Mouse (Mus musculus): ENCODE results near the gene Rnf181. TPM values are rescaled to one million over a fixed set of nuclear protein-coding genes. Genes with fewer than 3 reads are reported as not detected.

Gene Rnf181
- polyA plus RNA-seq, 2 experiments: 42.8 to 68.0 TPM

- no peak overlapping the region for H3K27ac ChIP-seq
Observed at GRCm38 (mm10) chr6:72354025-72354424, 12.7 kb downstream of the Rnf181 start.

GRCm38 (mm10) chr6:72352636-72353405 lies 13.9 kb downstream of the Rnf181 start:
- no peak overlapping the region for H3K27ac ChIP-seq
- TF ChIP-seq EP300 (IDR thresholded peaks at IDR 0.05; ENCODE audit: low read depth) (no peak), CTCF (IDR thresholded peaks at IDR 0.05; ENCODE audit: low read depth) (no peak)
- H3K4me3 ChIP-seq (ENCODE audit: insufficient read depth in 1 of 2, low read depth in 2 of 2, low read length in 2 of 2): no peak overlapping the region
- DNase-seq (ENCODE audit: low read depth in 3 of 3, low spot score in 3 of 3): no peak
- peaks cover 30% of the 10 kb centered on the region for H3K27me3 ChIP-seq (ENCODE audit: control insufficient read depth, insufficient read depth, low read length)
- H3K36me3 ChIP-seq (replicated peaks; ENCODE audit: control insufficient read depth, insufficient read depth, low read depth): peaks cover 23% of the 10 kb centered on the region
- no peaks in the 10 kb centered on the region for H3K9me3 ChIP-seq (ENCODE audit: control insufficient read depth, low read length)
- H3K9ac ChIP-seq (replicated peaks): no peak overlapping the region
- ATAC-seq (ENCODE audit: insufficient read depth): no peak
- peaks cover 21 to 37% of the 10 kb centered on the region in 2 experiments for H3K4me1 ChIP-seq (replicated peaks; ENCODE audit: control insufficient read depth in 2 of 2, insufficient read depth in 2 of 2, low read length in 1 of 2)
- peak overlapping the region; percentile 11; the same call in 1 of the 2 replicates for H3K4me2 ChIP-seq (ENCODE audit: low read depth)
- WGBS (ENCODE audit: insufficient replicate concordance): 57% methylated on average over 5 of the region's 5 CpGs

More at GRCm38 (mm10) chr6:72354025-72354424, 12.7 kb downstream of the Rnf181 start:
- ATAC-seq (ENCODE audit: insufficient read depth) (no peak), DNase-seq (ENCODE audit: low read depth in 3 of 3, low spot score in 3 of 3) (no peak)
- no peak overlapping the region for H3K4me3 ChIP-seq (ENCODE audit: insufficient read depth in 1 of 2, low read depth in 2 of 2, low read length in 2 of 2)
- peaks cover 18 to 34% of the 10 kb centered on the region in 2 experiments for H3K4me1 ChIP-seq (replicated peaks; ENCODE audit: control insufficient read depth in 2 of 2, insufficient read depth in 2 of 2, low read length in 1 of 2)
- H3K4me2 ChIP-seq (ENCODE audit: low read depth): no peak overlapping the region
- H3K27me3 ChIP-seq (ENCODE audit: control insufficient read depth, insufficient read depth, low read length): peaks cover 30% of the 10 kb centered on the region
- peaks cover 24% of the 10 kb centered on the region for H3K36me3 ChIP-seq (replicated peaks; ENCODE audit: control insufficient read depth, insufficient read depth, low read depth)
- no peaks in the 10 kb centered on the region for H3K9me3 ChIP-seq (ENCODE audit: control insufficient read depth, low read length)
- TF ChIP-seq CTCF (IDR thresholded peaks at IDR 0.05; ENCODE audit: low read depth): no peak
- no peak for TF ChIP-seq EP300 (IDR thresholded peaks at IDR 0.05; ENCODE audit: low read depth)
- H3K9ac ChIP-seq (replicated peaks): no peak overlapping the region
- WGBS (ENCODE audit: insufficient replicate concordance): 72% methylated on average over 1 of the region's 1 CpGs

DNA sequence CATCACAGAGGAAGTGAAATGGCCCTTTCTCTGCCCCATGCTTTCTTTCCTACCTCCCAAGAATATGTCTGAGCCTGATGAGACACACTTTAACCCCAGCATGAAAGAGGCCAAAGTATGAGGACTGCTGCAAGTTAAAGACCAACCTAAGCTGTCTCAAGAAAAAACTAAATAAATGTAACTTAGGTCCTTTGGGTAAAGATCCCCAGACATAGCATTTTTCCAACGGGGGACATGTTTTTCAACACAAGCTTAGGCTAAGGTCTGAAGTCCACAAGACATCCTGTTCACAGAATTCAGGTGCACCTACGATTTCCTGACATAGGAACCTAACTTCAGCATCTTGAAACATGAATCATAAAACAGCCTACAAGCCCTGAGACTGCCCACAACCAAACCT lies 16.5 kb downstream of the Rnf181 start:
- TF ChIP-seq CTCF (IDR thresholded peaks at IDR 0.05; ENCODE audit: low read depth) (no peak), EP300 (IDR thresholded peaks at IDR 0.05; ENCODE audit: low read depth) (no peak)
- H3K9ac ChIP-seq (replicated peaks): no peak overlapping the region
- peaks cover 23% of the 10 kb centered on the region for H3K36me3 ChIP-seq (replicated peaks; ENCODE audit: control insufficient read depth, insufficient read depth, low read depth)
- H3K4me1 ChIP-seq (replicated peaks; ENCODE audit: control insufficient read depth in 2 of 2, insufficient read depth in 2 of 2, low read length in 1 of 2): peaks cover 29 to 42% of the 10 kb centered on the region in 2 experiments
- no peak for DNase-seq (ENCODE audit: low read depth in 3 of 3, low spot score in 3 of 3)
- no peaks in the 10 kb centered on the region for H3K9me3 ChIP-seq (ENCODE audit: control insufficient read depth, low read length)
- no peak overlapping the region for H3K4me2 ChIP-seq (ENCODE audit: low read depth)
- ATAC-seq (ENCODE audit: insufficient read depth): no peak
- peaks cover 15% of the 10 kb centered on the region for H3K27me3 ChIP-seq (ENCODE audit: control insufficient read depth, insufficient read depth, low read length)
- H3K27ac ChIP-seq: no peak overlapping the region
- 75% methylated on average over 2 of the region's 2 CpGs for WGBS (ENCODE audit: insufficient replicate concordance)
- H3K4me3 ChIP-seq (ENCODE audit: insufficient read depth in 1 of 2, low read depth in 2 of 2, low read length in 2 of 2): no peak overlapping the region

- ATAC-seq (ENCODE audit: insufficient read depth) (no peak), DNase-seq (ENCODE audit: low read depth in 3 of 3, low spot score in 3 of 3) (no peak)
- no peak for TF ChIP-seq CTCF (IDR thresholded peaks at IDR 0.05; ENCODE audit: low read depth)
- TF ChIP-seq EP300 (IDR thresholded peaks at IDR 0.05; ENCODE audit: low read depth): no peak
- Histone ChIP-seq H3K4me3 (ENCODE audit: insufficient read depth in 1 of 2, low read depth in 2 of 2, low read length in 2 of 2) (peak overlapping the region; percentile 15 to 85; a peak in 2 of 4 replicates), H3K27me3 (ENCODE audit: control insufficient read depth, insufficient read depth, low read length) (no peaks in the 10 kb centered on the region; the same call in 1 of the 2 replicates), H3K9me3 (ENCODE audit: control insufficient read depth, low read length) (no peaks in the 10 kb centered on the region), H3K9ac (replicated peaks) (peak overlapping the region; percentile 88), H3K4me2 (ENCODE audit: low read depth) (peak overlapping the region; percentile 99), H3K36me3 (replicated peaks; ENCODE audit: control insufficient read depth, insufficient read depth, low read depth) (peaks cover 23% of the 10 kb centered on the region), H3K4me1 (replicated peaks; ENCODE audit: control insufficient read depth in 2 of 2, insufficient read depth in 2 of 2, low read length in 1 of 2) (peaks cover 32 to 37% of the 10 kb centered on the region in 2 experiments), H3K27ac (no peak overlapping the region; the same call in 1 of the 2 replicates)
- WGBS (ENCODE audit: insufficient replicate concordance): 72% methylated on average over 10 of the region's 10 CpGs
Observed at GRCm38 (mm10) chr6:72348411-72348810, 18.3 kb downstream of the Rnf181 start.

- Histone ChIP-seq H3K4me3 (ENCODE audit: insufficient read depth in 1 of 2, low read depth in 2 of 2, low read length in 2 of 2) (peak within 1 kb of the TSS; percentile 84 to 85), H3K27me3 (ENCODE audit: control insufficient read depth, insufficient read depth, low read length) (no peaks in the 10 kb centered on the region), H3K4me2 (ENCODE audit: low read depth) (peak within 1 kb of the TSS; percentile 99), H3K27ac (peak within 1 kb of the TSS; percentile 70), H3K9ac (replicated peaks) (peak within 1 kb of the TSS; percentile 88), H3K9me3 (ENCODE audit: control insufficient read depth, low read length) (no peaks in the 10 kb centered on the region), H3K4me1 (replicated peaks; ENCODE audit: control insufficient read depth in 2 of 2, insufficient read depth in 2 of 2, low read length in 1 of 2) (peaks cover 32 to 38% of the 10 kb centered on the region in 2 experiments), H3K36me3 (replicated peaks; ENCODE audit: control insufficient read depth, insufficient read depth, low read depth) (peaks cover 23% of the 10 kb centered on the region)
- ATAC-seq (ENCODE audit: insufficient read depth) (peak; percentile 62), DNase-seq (ENCODE audit: low read depth in 3 of 3, low spot score in 3 of 3) (peak in 1 of 3 experiments; percentile 52)
- under 1% methylated on average over 72 of the region's 72 CpGs for WGBS (ENCODE audit: insufficient replicate concordance)
- TF ChIP-seq EP300 (IDR thresholded peaks at IDR 0.05; ENCODE audit: low read depth): peak; percentile 35
- TF ChIP-seq CTCF (IDR thresholded peaks at IDR 0.05; ENCODE audit: low read depth): peak; percentile 27; the same call in 1 of the 2 replicates
Observed at GRCm38 (mm10) chr6:72347166-72347941, 19.4 kb downstream of the Rnf181 start, which contains the start of gene 0610030E20Rik. 0610030E20Rik (plus strand) TSS chr6:72347317.
